Mouse (Mus musculus): ENCODE results near the gene Adam10. TPM values are rescaled to one million over a fixed set of nuclear protein-coding genes. Genes with fewer than 3 reads are reported as not detected.

Gene Adam10
- polyA plus RNA-seq, 1 experiment = 55.3 TPM

GRCm38 (mm10) chr9:70800588-70801315 lies 122.0 kb downstream of the Adam10 start:
- no peak for TF ChIP-seq GATA1 (IDR thresholded peaks at IDR 0.05; ENCODE audit: low read length)

GRCm38 (mm10) chr9:70801761-70802160 lies 123.0 kb downstream of the Adam10 start:
- TF ChIP-seq GATA1 (IDR thresholded peaks at IDR 0.05; ENCODE audit: low read length) = no peak

- TF ChIP-seq GATA1 (IDR thresholded peaks at IDR 0.05; ENCODE audit: low read length) = no peak
Measured at GRCm38 (mm10) chr9:70802816-70803215, 124.0 kb downstream of the Adam10 start.

- no peak for TF ChIP-seq GATA1 (IDR thresholded peaks at IDR 0.05; ENCODE audit: low read length)
Measured at GRCm38 (mm10) chr9:70806069-70806468, 127.3 kb downstream of the Adam10 start.

- TF ChIP-seq GATA1 (IDR thresholded peaks at IDR 0.05; ENCODE audit: low read length) = no peak
Measured at GRCm38 (mm10) chr9:70807714-70808113, 128.9 kb downstream of the Adam10 start.

- no peak for TF ChIP-seq GATA1 (IDR thresholded peaks at IDR 0.05; ENCODE audit: low read length)
Measured at GRCm38 (mm10) chr9:70812551-70812950, 133.8 kb downstream of the Adam10 start.

- TF ChIP-seq GATA1 (IDR thresholded peaks at IDR 0.05; ENCODE audit: low read length) = no peak
Measured at GRCm38 (mm10) chr9:70816701-70817305, 138.0 kb downstream of the Adam10 start.

- TF ChIP-seq GATA1 (IDR thresholded peaks at IDR 0.05; ENCODE audit: low read length) = no peak
Measured at GRCm38 (mm10) chr9:70817396-70817795, 138.6 kb downstream of the Adam10 start.

- TF ChIP-seq GATA1 (IDR thresholded peaks at IDR 0.05; ENCODE audit: low read length) = no peak
Measured at GRCm38 (mm10) chr9:70818739-70819138, 139.9 kb downstream of the Adam10 start.

- TF ChIP-seq GATA1 (IDR thresholded peaks at IDR 0.05; ENCODE audit: low read length) = no peak
Measured at GRCm38 (mm10) chr9:70824103-70824502, 145.3 kb downstream of the Adam10 start.

- no peak for TF ChIP-seq GATA1 (IDR thresholded peaks at IDR 0.05; ENCODE audit: low read length)
Measured at GRCm38 (mm10) chr9:70827911-70828310, 149.1 kb downstream of the Adam10 start.

Other genes with a start within 250 kb of the Adam10 start
- gene Rnf111, start 175.3 kb upstream of the Adam10 start, polyA plus RNA-seq (2012) = 4.1 and 4.4 TPM in 2 replicates
- 8.9 and 11.3 TPM in 2 replicates for gene Sltm, start 136.2 kb upstream of the Adam10 start, polyA plus RNA-seq (2012)
- gene Gm10642, start 22.7 kb upstream of the Adam10 start, polyA plus RNA-seq (2012) = 1.4 and 1.5 TPM in 2 replicates
- gene Mindy2, start 21.8 kb upstream of the Adam10 start, polyA plus RNA-seq (2012) = 15.8 and 21.2 TPM in 2 replicates